Mouse (Mus musculus): ENCODE measurements around the gene Zdhhc18. TPM values are rescaled to one million over a fixed set of nuclear protein-coding genes. Genes with fewer than 3 reads are reported as not detected.
A peak's percentile ranks its signal among the peaks of the same experiment; 100 is the strongest.

The Zdhhc18 gene
- polyA plus RNA-seq, 1 experiment from 2014 or later, result 1.9 TPM

DNA sequence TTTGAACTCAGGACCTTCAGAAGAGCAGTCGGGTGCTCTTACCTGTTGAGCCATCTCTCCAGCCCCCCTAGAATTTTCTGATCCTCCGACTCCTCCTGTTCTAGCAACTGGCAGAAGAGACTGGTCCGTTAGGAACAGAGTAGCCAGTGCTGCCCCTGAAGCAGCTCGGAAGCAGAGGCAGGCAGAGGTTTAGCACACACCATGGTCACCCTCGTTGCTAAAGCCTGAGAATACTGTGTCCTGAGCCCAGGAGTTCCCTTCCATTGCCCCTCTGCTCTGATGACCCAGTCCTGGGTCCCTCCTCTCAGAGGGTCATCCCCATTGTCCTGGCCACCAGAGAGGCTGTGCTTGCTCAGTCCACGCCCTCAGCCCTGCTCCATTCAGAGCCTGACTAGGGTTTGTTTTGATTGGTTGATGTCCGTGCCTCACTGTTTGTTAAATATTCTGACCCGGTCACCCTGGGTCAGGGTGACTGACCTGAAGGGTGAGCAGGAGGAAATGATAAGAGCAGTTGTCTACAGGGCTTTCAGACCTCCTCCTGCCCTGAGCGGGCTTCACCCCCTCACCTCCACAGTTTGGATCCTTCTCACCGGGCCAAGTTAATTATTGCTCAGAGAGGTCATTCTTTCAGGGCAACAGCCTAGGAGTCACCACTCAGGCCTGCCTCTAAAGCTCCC lies 92.8 kb downstream of the Zdhhc18 start:
- ATAC-seq (replicated peaks; ENCODE audit: low FRiP score, low TSS enrichment, low read depth), result peak; percentile 18; the same call in 1 of the 2 replicates

More for the DNA sequence above, 92.8 kb downstream of the Zdhhc18 start:
- DNase-seq (ENCODE audit: low spot score), result no peak
- Histone ChIP-seq H3K27me3 (replicated peaks; ENCODE audit: control insufficient read depth, insufficient read depth, low read length) (no peaks in the 10 kb centered on the region), H3K4me2 (ENCODE audit: low read length) (no peak overlapping the region), H3K9me3 (ENCODE audit: control insufficient read depth, low read length) (no peaks in the 10 kb centered on the region), H3K4me1 (replicated peaks; ENCODE audit: control insufficient read depth, insufficient read depth, low read length) (no peaks in the 10 kb centered on the region), H3K27ac (ENCODE audit: low read depth) (no peak overlapping the region), H3K36me3 (ENCODE audit: control insufficient read depth, insufficient read depth, low read length) (no peaks in the 10 kb centered on the region), H3K9ac (ENCODE audit: low read length) (no peak overlapping the region), H3K4me3 (ENCODE audit: low read depth, low read length) (no peak overlapping the region)
- 28% methylated on average over 10 of the region's 10 CpGs for WGBS

Small RNAs within 50 kb of the gene (microRNA-seq; reads per million reads assigned to microRNA genes)
- not detected for gene Gm23158

Other genes starting within 250 kb of the Zdhhc18 start
- 0.23 and 0.38 TPM in 2 replicates for gene Tent5b, start 170.0 kb downstream of the Zdhhc18 start, polyA plus RNA-seq (2014; fragmentation: Nextera tagmentation; extraction: Ambion mirVana)
- 1.1 and 2.4 TPM in 2 replicates for gene Trnp1, start 151.6 kb downstream of the Zdhhc18 start, polyA plus RNA-seq (2014; fragmentation: Nextera tagmentation; extraction: Ambion mirVana)
- gene Kdf1, start 131.2 kb downstream of the Zdhhc18 start, polyA plus RNA-seq (2014; fragmentation: Nextera tagmentation; extraction: Ambion mirVana), result 32.9 and 34.5 TPM in 2 replicates
- 231 and 236 TPM in 2 replicates for gene Nudc, start 104.2 kb downstream of the Zdhhc18 start, polyA plus RNA-seq (2014; fragmentation: Nextera tagmentation; extraction: Ambion mirVana)
- 3.2 and 5.4 TPM in 2 replicates for gene Nr0b2, start 96.8 kb downstream of the Zdhhc18 start, polyA plus RNA-seq (2014; fragmentation: Nextera tagmentation; extraction: Ambion mirVana)
- gene Gpatch3, start 75.4 kb downstream of the Zdhhc18 start, polyA plus RNA-seq (2014; fragmentation: Nextera tagmentation; extraction: Ambion mirVana), result 6.9 and 7.5 TPM in 2 replicates
- gene Gpn2, start 65.8 kb downstream of the Zdhhc18 start, polyA plus RNA-seq (2014; fragmentation: Nextera tagmentation; extraction: Ambion mirVana), result 19.8 TPM in 2 replicates
- gene Sfn, start 48.0 kb downstream of the Zdhhc18 start, polyA plus RNA-seq (2014; fragmentation: Nextera tagmentation; extraction: Ambion mirVana), result 39.2 and 42.7 TPM in 2 replicates
- gene Pigv, start 22.5 kb upstream of the Zdhhc18 start, polyA plus RNA-seq (2014; fragmentation: Nextera tagmentation; extraction: Ambion mirVana), result 13.3 and 14.4 TPM in 2 replicates
- 40.3 and 40.5 TPM in 2 replicates for gene Arid1a, start 106.6 kb upstream of the Zdhhc18 start, polyA plus RNA-seq (2014; fragmentation: Nextera tagmentation; extraction: Ambion mirVana)
- gene Rps6ka1, start 237.6 kb upstream of the Zdhhc18 start, polyA plus RNA-seq (2014; fragmentation: Nextera tagmentation; extraction: Ambion mirVana), result 116 and 120 TPM in 2 replicates